Mouse (Mus musculus) MEL (cell line): Measurements from ENCODE around the gene Igf1r. TPM values are rescaled to one million over a fixed set of nuclear protein-coding genes. Genes with fewer than 3 reads are reported as not detected.

ENCODE experiments used
- DNase-seq: peaks from one replicate; pipeline ENCODE4 v3.0.0; 2011; ENCODE audit warnings: low read depth, low spot score
- H3K27ac ChIP-seq: 2 replicates; pipeline ENCODE4 v1.5.1; 2012; ENCODE audit warnings: low read depth, mild to moderate bottlenecking, control low read depth, low read length, moderate library complexity; ENCODE audit not compliant: control insufficient read depth
- H3K27me3 ChIP-seq, 2 experiments: fragments of 150-350 bp in 1 of 2; sonication (generic) in 1 of 2; 2 replicates each; pipeline ENCODE4 v1.6.1; 2012; ENCODE audit warnings: low read length in 2 of 2, mild to moderate bottlenecking in 2 of 2, improper control_type of control experiment in 1 of 2, moderate library complexity in 1 of 2; ENCODE audit not compliant: insufficient read depth in 2 of 2, control insufficient read depth in 1 of 2
- H3K36me3 ChIP-seq, 2 experiments: 2 replicates each; pipeline ENCODE4 v1.6.1; 2012 to 2014; ENCODE audit warnings: low read length in 2 of 2, improper control_type of control experiment in 1 of 2, inconsistent platforms in 1 of 2, mild to moderate bottlenecking in 1 of 2; ENCODE audit not compliant: insufficient read depth in 2 of 2, control insufficient read depth in 1 of 2
- H3K4me1 ChIP-seq, 2 experiments: fragments of 150-350 bp in 1 of 2; sonication (generic) in 1 of 2; 2 replicates each; pipeline ENCODE4 v1.6.1; 2012; ENCODE audit warnings: low read length in 2 of 2, improper control_type of control experiment in 1 of 2, mild to moderate bottlenecking in 1 of 2; ENCODE audit not compliant: insufficient read depth in 2 of 2, control insufficient read depth in 1 of 2
- H3K4me3 ChIP-seq, 2 experiments: fragments of 150-350 bp in 1 of 2; sonication (generic) in 1 of 2; 2 replicates each; pipeline ENCODE4 v1.5.1; 2012; ENCODE audit warnings: low read depth in 2 of 2, low read length in 2 of 2, mild to moderate bottlenecking in 2 of 2, moderate library complexity in 2 of 2, control low read depth in 1 of 2, improper control_type of control experiment in 1 of 2; ENCODE audit not compliant: control insufficient read depth in 1 of 2, insufficient read depth in 1 of 2
- H3K79me2 ChIP-seq: 2 replicates; pipeline ENCODE4 v1.6.1; 2012; ENCODE audit warnings: mild to moderate bottlenecking, low read length, moderate library complexity; ENCODE audit not compliant: control insufficient read depth, poor library complexity, insufficient read depth
- H3K9ac ChIP-seq: 2 replicates; pipeline ENCODE4 v1.6.1; 2012; ENCODE audit warnings: low read depth, mild to moderate bottlenecking, control low read depth, low read length, moderate library complexity; ENCODE audit not compliant: control insufficient read depth, poor library complexity, severe bottlenecking
- H3K9me3 ChIP-seq: fragments of 150-350 bp; sonication (generic); replicated peaks from 2 replicates; pipeline ENCODE4 v1.6.1; 2012; ENCODE audit warnings: mild to moderate bottlenecking, low read length, improper control_type of control experiment, moderate library complexity; ENCODE audit not compliant: insufficient read depth
- BHLHE40 ChIP-seq: IDR thresholded peaks from 2 replicates; pipeline ENCODE4 v1.6.1; 2012; ENCODE audit warnings: low read depth, mild to moderate bottlenecking, inconsistent platforms, low read length, improper control_type of control experiment, borderline replicate concordance
- CHD1 ChIP-seq: IDR thresholded peaks from 2 replicates; pipeline ENCODE4 v1.6.1; 2012; ENCODE audit warnings: low read depth, mild to moderate bottlenecking, inconsistent platforms, low read length, improper control_type of control experiment
- CHD2 ChIP-seq: IDR thresholded peaks from 2 replicates; pipeline ENCODE4 v1.6.1; 2011; ENCODE audit warnings: low read length, improper control_type of control experiment
- CTCF ChIP-seq, 3 experiments: IDR thresholded peaks in 2 of 3; conservative IDR thresholded peaks in 1 of 3; 2 replicates each; pipeline ENCODE4 v1.5.1; 2011 to 2012; ENCODE audit warnings: low read length in 3 of 3, low read depth in 2 of 3, mild to moderate bottlenecking in 2 of 3, improper control_type of control experiment in 1 of 3, inconsistent platforms in 1 of 3, mixed read lengths in 1 of 3, moderate library complexity in 1 of 3; ENCODE audit not compliant: control insufficient read depth in 1 of 3, insufficient read depth in 1 of 3, poor library complexity in 1 of 3, severe bottlenecking in 1 of 3
- ELF1 ChIP-seq: IDR thresholded peaks from 2 replicates; pipeline ENCODE4 v1.6.1; 2014; ENCODE audit warnings: low read depth, mild to moderate bottlenecking, inconsistent platforms, low read length, improper control_type of control experiment, moderate library complexity
- EP300 ChIP-seq, 2 experiments: IDR thresholded peaks; 2 replicates each; pipeline ENCODE4 v1.6.1; 2011; ENCODE audit warnings: improper control_type of control experiment in 2 of 2, low read length in 2 of 2, low read depth in 1 of 2, mild to moderate bottlenecking in 1 of 2
- ETS1 ChIP-seq: IDR thresholded peaks from 2 replicates; pipeline ENCODE4 v1.6.1; 2012; ENCODE audit warnings: low read depth, mild to moderate bottlenecking, inconsistent platforms, low read length, improper control_type of control experiment, moderate library complexity
- GABPA ChIP-seq: IDR thresholded peaks from 2 replicates; pipeline ENCODE4 v1.6.1; 2012; ENCODE audit warnings: low read depth, mild to moderate bottlenecking, inconsistent platforms, low read length, improper control_type of control experiment, moderate library complexity
- GATA1 ChIP-seq: IDR thresholded peaks from 2 replicates; pipeline ENCODE4 v1.6.1; 2011; ENCODE audit warnings: low read depth, low read length, improper control_type of control experiment
- HCFC1 ChIP-seq: IDR thresholded peaks from 2 replicates; pipeline ENCODE4 v1.6.1; 2012; ENCODE audit warnings: low read depth, mild to moderate bottlenecking, inconsistent platforms, low read length, improper control_type of control experiment, moderate library complexity
- MAFK ChIP-seq: IDR thresholded peaks from 2 replicates; pipeline ENCODE4 v1.6.1; 2011; ENCODE audit warnings: low read depth, mild to moderate bottlenecking, low read length, improper control_type of control experiment, borderline replicate concordance
- MYB ChIP-seq: IDR thresholded peaks from 2 replicates; pipeline ENCODE4 v1.6.1; 2011; ENCODE audit warnings: mild to moderate bottlenecking, low read depth, low read length, improper control_type of control experiment
- POLR2A ChIP-seq, 2 experiments: IDR thresholded peaks; 2 replicates each; pipeline ENCODE4 v1.6.1; 2011 to 2012; ENCODE audit warnings: low read length in 2 of 2, mild to moderate bottlenecking in 2 of 2, control low read depth in 1 of 2, improper control_type of control experiment in 1 of 2, low read depth in 1 of 2, moderate library complexity in 1 of 2; ENCODE audit not compliant: control insufficient read depth in 1 of 2, insufficient read depth in 1 of 2, poor library complexity in 1 of 2
- POLR2AphosphoS5 ChIP-seq: IDR thresholded peaks from 2 replicates; pipeline ENCODE4 v1.6.1; 2012; ENCODE audit warnings: low read depth, borderline replicate concordance, mild to moderate bottlenecking, inconsistent platforms, low read length, moderate library complexity, mixed read lengths
- RAD21 ChIP-seq: IDR thresholded peaks from 2 replicates; pipeline ENCODE4 v1.6.1; 2011; ENCODE audit warnings: mild to moderate bottlenecking, low read depth, low read length, improper control_type of control experiment
- RCOR1 ChIP-seq: IDR thresholded peaks from 2 replicates; pipeline ENCODE4 v1.6.1; 2012; ENCODE audit warnings: low read depth, mild to moderate bottlenecking, inconsistent platforms, low read length, improper control_type of control experiment
- SMC3 ChIP-seq: IDR thresholded peaks from 2 replicates; pipeline ENCODE4 v1.6.1; 2011; ENCODE audit warnings: low read depth, low read length, improper control_type of control experiment
- TAL1 ChIP-seq: IDR thresholded peaks from 2 replicates; pipeline ENCODE4 v1.6.1; 2012; ENCODE audit warnings: mild to moderate bottlenecking, inconsistent platforms, low read length, moderate library complexity, mixed read lengths
- TCF12 ChIP-seq: IDR thresholded peaks from 2 replicates; pipeline ENCODE4 v1.6.1; 2014; ENCODE audit warnings: low read depth, mild to moderate bottlenecking, inconsistent platforms, low read length, improper control_type of control experiment, moderate library complexity
- ZC3H11A ChIP-seq: IDR thresholded peaks from 2 replicates; pipeline ENCODE4 v1.6.1; 2012; ENCODE audit warnings: low read depth, mild to moderate bottlenecking, inconsistent platforms, low read length, improper control_type of control experiment
- ZMIZ1 ChIP-seq: IDR thresholded peaks from 2 replicates; pipeline ENCODE4 v1.6.1; 2012; ENCODE audit warnings: low read depth, mild to moderate bottlenecking, inconsistent platforms, low read length, improper control_type of control experiment, moderate library complexity
- ZNF384 ChIP-seq: IDR thresholded peaks from 2 replicates; pipeline ENCODE4 v1.6.1; 2012; ENCODE audit warnings: low read depth, mild to moderate bottlenecking, inconsistent platforms, low read length, improper control_type of control experiment
- polyA plus RNA-seq, 2 experiments: library from polyadenylated mRNA; stranded (reverse) in 1 of 2; unstranded in 1 of 2; fragments of >175 nt in 1 of 2; fragments of >200 nt in 1 of 2; gene quantifications; 2 replicates each; pipeline versions ENCODE4 v1.2.1 to v1.2.4; 2012; ENCODE audit warnings: low replicate concordance in 2 of 2, low read depth in 1 of 2; ENCODE audit not compliant: insufficient read length in 2 of 2, insufficient read depth in 1 of 2, missing spikeins in 1 of 2
- total RNA-seq: library from RNA; depleted of rRNA; stranded (reverse); fragments of 300-350 nt; gene quantifications from 2 replicates; pipeline ENCODE4 v1.2.3, GENCODE M21; 2012

Igf1r gene
- total and polyA plus RNA-seq, 3 experiments = 11.8 to 11.9 TPM; not detected in 1

GRCm38 (mm10) chr7:68030846-68031245 lies 78.2 kb downstream of the Igf1r start:
- no peak for DNase-seq
- Histone ChIP-seq H3K27me3 (no peaks in the 10 kb centered on the region), H3K36me3 (peaks cover 0 to 13% of the 10 kb centered on the region in 2 experiments; a peak in 2 of 4 replicates)

GRCm38 (mm10) chr7:68036527-68036926 lies 83.9 kb downstream of the Igf1r start:
- DNase-seq = no peak
- Histone ChIP-seq H3K9me3 (no peaks in the 10 kb centered on the region), H3K4me1 (no peaks in the 10 kb centered on the region), H3K9ac (no peak overlapping the region), H3K27me3 (no peaks in the 10 kb centered on the region), H3K4me3 (no peak overlapping the region), H3K27ac (no peak overlapping the region), H3K79me2 (no peaks in the 10 kb centered on the region), H3K36me3 (no peaks in the 10 kb centered on the region; a peak in 1 of 4 replicates)
- TF ChIP-seq ZC3H11A (no peak), BHLHE40 (no peak), ELF1 (no peak), CHD2 (no peak), MAFK (no peak), CTCF (IDR thresholded peaks at IDR 0.05 in 2 of 3, conservative IDR thresholded peaks at IDR 0.05 in 1 of 3; ENCODE audit: control insufficient read depth in 1 of 3, insufficient read depth in 1 of 3, low read depth in 2 of 3, low read length in 3 of 3, poor library complexity in 1 of 3, severe bottlenecking in 1 of 3) (no peak), SMC3 (no peak), RCOR1 (no peak), EP300 (IDR thresholded peaks at IDR 0.05; ENCODE audit: low read depth in 1 of 2, low read length in 2 of 2) (no peak)

More at GRCm38 (mm10) chr7:68030846-68031245, 78.2 kb downstream of the Igf1r start:
- Histone ChIP-seq H3K4me1 (peaks cover 2 to 15% of the 10 kb centered on the region in 2 experiments; a peak in 3 of 4 replicates), H3K4me3 (no peak overlapping the region), H3K79me2 (no peaks in the 10 kb centered on the region), H3K9me3 (no peaks in the 10 kb centered on the region), H3K27ac (no peak overlapping the region), H3K9ac (no peak overlapping the region)
- TF ChIP-seq HCFC1 (no peak), GATA1 (no peak), CHD2 (no peak), POLR2AphosphoS5 (no peak), ZMIZ1 (no peak), GABPA (no peak), ETS1 (no peak), MAFK (no peak), CHD1 (no peak), TAL1 (no peak), POLR2A (IDR thresholded peaks at IDR 0.05; ENCODE audit: control insufficient read depth in 1 of 2, insufficient read depth in 1 of 2, low read depth in 1 of 2, low read length in 2 of 2, poor library complexity in 1 of 2) (no peak), MYB (no peak), RAD21 (no peak), BHLHE40 (no peak), TCF12 (no peak), ZNF384 (no peak)
